Mouse (Mus musculus) olfactory bulb, adult 2 months (tissue): ENCODE data around the gene Tmem88b.

Experiments used
- CTCF ChIP-seq: fragments of 200-500 bp; IDR thresholded peaks from 2 replicates; pipeline ENCODE4 v1.5.1; 2012; ENCODE audit warnings: low read depth, mild to moderate bottlenecking, low read length, moderate library complexity; ENCODE audit not compliant: insufficient read depth
- POLR2A ChIP-seq: fragments of 200-500 bp; IDR thresholded peaks from 2 replicates; pipeline ENCODE4 v1.6.1; 2012; ENCODE audit warnings: mild to moderate bottlenecking, low read depth, low read length, moderate library complexity; ENCODE audit not compliant: insufficient read depth

DNA sequence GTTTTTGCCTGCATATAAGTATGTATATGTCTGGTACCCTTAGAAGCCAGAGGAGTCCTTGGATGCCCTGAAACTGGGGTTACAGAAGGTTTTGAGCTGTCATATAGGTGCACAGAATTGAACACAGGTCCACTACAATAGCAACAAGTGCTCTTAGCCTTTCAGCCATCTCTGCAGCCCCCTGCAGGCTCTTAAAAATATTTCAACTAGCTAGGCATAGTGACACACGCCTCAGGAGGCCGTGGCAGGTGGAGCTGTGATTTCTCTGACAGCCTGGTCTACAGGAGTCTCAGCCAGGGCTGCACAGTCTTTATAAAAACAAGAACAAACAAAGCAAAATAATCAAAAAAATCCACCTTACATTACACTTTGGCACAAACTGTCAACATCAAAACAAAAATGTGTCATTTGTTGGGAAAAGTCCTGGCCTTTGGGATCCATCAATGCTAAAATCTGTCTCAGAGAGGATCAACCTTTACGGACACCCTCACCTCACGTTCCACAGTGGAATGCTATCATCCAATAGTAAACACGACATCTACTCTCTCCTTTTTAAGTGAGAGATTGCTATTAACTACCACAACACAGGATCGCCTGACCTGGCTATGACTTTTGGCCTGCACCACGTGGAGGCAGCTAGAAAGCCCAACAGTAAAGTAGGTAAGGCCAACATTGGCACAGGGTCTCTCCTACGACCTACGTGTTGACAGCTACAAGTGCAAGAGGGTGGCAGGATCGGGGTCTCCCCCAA lies 25.6 kb downstream of the Tmem88b start:
- TF ChIP-seq CTCF (no peak), POLR2A (no peak)
